Mouse (Mus musculus) CH12.LX (cell line): Measurements from ENCODE around the gene Gypa.

Experiments
- CTCF ChIP-seq, 2 experiments: IDR thresholded peaks in 1 of 2; conservative IDR thresholded peaks in 1 of 2; 2 replicates each; pipeline ENCODE4 v1.5.1; 2011 to 2012; ENCODE audit warnings: low read depth in 2 of 2, low read length in 2 of 2, improper control_type of control experiment in 1 of 2, inconsistent platforms in 1 of 2, mild to moderate bottlenecking in 1 of 2, moderate library complexity in 1 of 2
- EP300 ChIP-seq: IDR thresholded peaks from 2 replicates; pipeline ENCODE4 v1.6.1; 2011; ENCODE audit warnings: low read length, improper control_type of control experiment
- MAX ChIP-seq: IDR thresholded peaks from 2 replicates; pipeline ENCODE4 v1.6.1; 2011; ENCODE audit warnings: low read length, improper control_type of control experiment
- MXI1 ChIP-seq: IDR thresholded peaks from 2 replicates; pipeline ENCODE4 v1.6.1; 2011; ENCODE audit warnings: mild to moderate bottlenecking, low read depth, low read length, improper control_type of control experiment
- MYC ChIP-seq: IDR thresholded peaks from 2 replicates; pipeline ENCODE4 v1.6.1; 2011; ENCODE audit warnings: low read depth, mild to moderate bottlenecking, improper control_type of control experiment, low read length
- NRF1 ChIP-seq: IDR thresholded peaks from 2 replicates; pipeline ENCODE4 v1.6.1; 2014; ENCODE audit warnings: low read depth, mild to moderate bottlenecking, inconsistent platforms, low read length, improper control_type of control experiment, moderate library complexity
- POLR2A ChIP-seq: IDR thresholded peaks from 2 replicates; pipeline ENCODE4 v1.6.1; 2011; ENCODE audit warnings: low read depth, mild to moderate bottlenecking, improper control_type of control experiment, low read length

DNA sequence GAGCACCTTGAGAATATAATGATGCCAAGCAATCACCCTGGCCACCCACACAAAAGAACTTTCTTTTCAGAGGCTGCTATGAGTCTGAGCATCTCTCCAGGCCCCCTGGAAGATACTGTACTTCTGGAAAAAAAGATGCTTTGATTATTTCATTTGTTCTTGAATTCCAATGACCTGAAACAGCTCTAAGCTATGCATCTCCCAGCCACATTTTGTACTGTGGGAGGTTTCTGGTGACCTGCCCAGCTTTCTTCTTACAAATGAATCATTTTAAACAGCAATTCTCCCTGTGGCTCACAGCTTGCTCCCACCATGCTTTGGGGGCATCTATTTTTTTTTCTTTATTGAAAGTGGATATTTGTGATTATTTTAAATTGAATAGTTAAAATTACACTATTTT, 56.9 kb downstream of the Gypa start:
- no peak for TF ChIP-seq MAX
- TF ChIP-seq MYC = no peak
- no peak for TF ChIP-seq MXI1
- TF ChIP-seq POLR2A = no peak
- TF ChIP-seq NRF1 = no peak
- TF ChIP-seq EP300 = no peak
- no peak for TF ChIP-seq CTCF (conservative IDR thresholded peaks at IDR 0.05 in 1 of 2, IDR thresholded peaks at IDR 0.05 in 1 of 2; ENCODE audit: low read depth in 2 of 2, low read length in 2 of 2)
